Comparison of ENCODE assay signal across 7 mouse cellular contexts in the genomic region with DNA sequence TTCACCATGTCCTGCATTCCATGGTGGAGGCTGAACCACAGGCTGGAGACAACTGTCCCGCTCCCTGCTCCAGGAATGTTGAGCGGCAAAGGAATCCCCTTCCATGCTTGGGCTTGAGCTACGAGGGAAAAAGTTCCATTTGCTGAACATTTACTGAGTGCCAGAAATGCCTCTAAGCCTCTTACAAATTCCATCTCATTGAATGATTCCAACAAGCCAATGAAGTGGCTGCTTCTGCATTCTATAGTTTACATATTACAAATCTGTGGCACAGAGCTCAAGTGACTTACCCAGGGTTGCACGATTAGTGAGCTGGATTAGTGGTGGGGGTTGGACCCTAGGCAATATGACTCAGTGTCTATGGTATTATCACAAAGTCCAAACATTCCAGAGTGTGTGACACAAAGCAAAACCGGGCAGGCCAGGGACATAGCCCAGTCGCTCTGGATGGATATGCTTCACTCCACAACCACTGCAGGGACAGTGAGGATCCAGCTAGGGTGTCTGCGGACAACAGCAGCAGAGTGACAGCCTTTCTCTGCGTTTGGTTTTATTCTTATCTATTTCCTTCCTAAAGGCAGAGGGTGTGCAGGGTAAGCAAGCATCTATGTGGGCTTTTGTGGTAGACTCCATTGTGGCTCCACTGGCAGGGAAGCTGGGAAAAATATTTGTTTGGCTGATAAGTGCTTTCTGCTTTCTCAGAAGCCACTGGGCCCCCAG. TPM values are rescaled to one million over a fixed set of nuclear protein-coding genes. Genes with fewer than 3 reads are reported as not detected.
DNase-seq lines count a peak whose midpoint lies in the region; ATAC-seq and TF ChIP-seq lines count a peak whose summit lies in the region.

No protein-coding gene starts in this region.

- TF ChIP-seq CTCF in Patski (IDR thresholded peaks at IDR 0.05), result no peak
- TF ChIP-seq CTCF in heart, postnatal 0 days (IDR thresholded peaks at IDR 0.05; ENCODE audit: low read depth), result no peak

- CTCF ChIA-PET in Patski (lab: Charles Lee), result interaction anchor here (0.8 to 1.1 kb wide), 4 partner anchors 28 to 167 kb away, joined by 3 to 4 read pairs (median 3); no protein-coding TSS in a partner anchor

- H3K4me1 ChIP-seq in embryonic facial prominence, embryonic 11.5 days (ENCODE audit: control insufficient read depth, insufficient read depth, low read length), result no peaks in the 10 kb centered on the region; the same call in 1 of the 2 replicates
- peaks cover 30% of the 10 kb centered on the region for H3K4me1 ChIP-seq in heart, postnatal 0 days (ENCODE audit: control insufficient read depth, insufficient read depth)
- peaks cover 17% of the 10 kb centered on the region for H3K4me1 ChIP-seq in limb, embryonic 15.5 days
- H3K4me1 ChIP-seq in neural tube, embryonic 13.5 days (replicated peaks), result 0 out of 2 replicates have a peak, but pooled peaks cover 9% of the 10 kb centered on the region

- POLR2A ChIA-PET in Patski (lab: Charles Lee), result interaction anchor here (0.7 to 1.7 kb wide), 3 partner anchors 9 to 223 kb away, joined by 3 to 5 read pairs (median 4); no protein-coding TSS in a partner anchor

- H3K4me3 ChIP-seq in embryonic facial prominence, embryonic 11.5 days (ENCODE audit: low read depth, low read length), result no peak overlapping the region
- H3K4me3 ChIP-seq in heart, postnatal 0 days (ENCODE audit: low read depth, low read length), result no peak overlapping the region
- no peak overlapping the region for H3K4me3 ChIP-seq in limb, embryonic 15.5 days
- H3K4me3 ChIP-seq in neural tube, embryonic 13.5 days, result no peak overlapping the region

- no peak for TF ChIP-seq EP300 in heart, postnatal 0 days (IDR thresholded peaks at IDR 0.05; ENCODE audit: low read depth)

- H3K36me3 ChIP-seq in embryonic facial prominence, embryonic 11.5 days (replicated peaks; ENCODE audit: control insufficient read depth, insufficient read depth, low read depth, low read length), result no peaks in the 10 kb centered on the region
- H3K36me3 ChIP-seq in heart, postnatal 0 days (replicated peaks; ENCODE audit: control insufficient read depth, insufficient read depth, low read length), result no peaks in the 10 kb centered on the region
- H3K36me3 ChIP-seq in limb, embryonic 15.5 days, result no peaks in the 10 kb centered on the region
- no peaks in the 10 kb centered on the region for H3K36me3 ChIP-seq in neural tube, embryonic 13.5 days

- ATAC-seq in Patski, result peak; percentile 87
- ATAC-seq in embryonic facial prominence, embryonic 11.5 days (replicated peaks; ENCODE audit: insufficient number of reproducible peaks, low FRiP score, low TSS enrichment, low read depth), result 0 out of 2 replicates have a peak, but pooled peaks have one; percentile 49
- ATAC-seq in heart, postnatal 0 days (ENCODE audit: insufficient read depth, low read depth), result peak; percentile 78
- peak; percentile 60 for ATAC-seq in limb, embryonic 15.5 days (ENCODE audit: insufficient number of reproducible peaks, low FRiP score, low TSS enrichment, low read depth)
- peak; percentile 23; the same call in 1 of the 2 replicates for ATAC-seq in neural tube, embryonic 13.5 days (ENCODE audit: low read depth)
- no peak for ATAC-seq in monocyte, adult 5-6 weeks (replicated peaks; ENCODE audit: insufficient number of reproducible peaks, low FRiP score, low TSS enrichment, poor library complexity, severe bottlenecking)

- WGBS in embryonic facial prominence, embryonic 11.5 days, result 52% methylated on average over 8 of the region's 8 CpGs
- WGBS in heart, postnatal 0 days, result 6% methylated on average over 8 of the region's 8 CpGs
- 37% methylated on average over 8 of the region's 8 CpGs for WGBS in limb, embryonic 15.5 days
- WGBS in neural tube, embryonic 13.5 days, result 72% methylated on average over 8 of the region's 8 CpGs

- H3K27me3 ChIP-seq in Patski, result no peaks in the 10 kb centered on the region
- H3K27me3 ChIP-seq in embryonic facial prominence, embryonic 11.5 days (ENCODE audit: control insufficient read depth, insufficient read depth, low read length), result no peaks in the 10 kb centered on the region
- no peaks in the 10 kb centered on the region for H3K27me3 ChIP-seq in heart, postnatal 0 days (ENCODE audit: control insufficient read depth, insufficient read depth, low read length)
- H3K27me3 ChIP-seq in limb, embryonic 15.5 days, result no peaks in the 10 kb centered on the region
- H3K27me3 ChIP-seq in neural tube, embryonic 13.5 days, result no peaks in the 10 kb centered on the region

- H3K27ac ChIP-seq in embryonic facial prominence, embryonic 11.5 days (replicated peaks; ENCODE audit: low read depth, low read length), result no peak overlapping the region
- peak overlapping the region; percentile 94 for H3K27ac ChIP-seq in heart, postnatal 0 days (ENCODE audit: low read depth)
- H3K27ac ChIP-seq in limb, embryonic 15.5 days, result peak overlapping the region; percentile 85
- peak overlapping the region; percentile 66 for H3K27ac ChIP-seq in neural tube, embryonic 13.5 days (replicated peaks)

- DNase-seq in Patski (ENCODE audit: low read depth, low spot score), result peak; percentile 62
- no peak for DNase-seq in embryonic facial prominence, embryonic 11.5 days (ENCODE audit: low spot score)
- peak; percentile 73 for DNase-seq in heart, postnatal 0 days (ENCODE audit: low spot score)
- DNase-seq in cerebellum, postnatal 14 days, result no peak

- in situ Hi-C loops in Patski (cut with MboI; ENCODE audit: low pct_unique_long_range_greater_than_20kb), result no loop called here

- no peak overlapping the region for H3K4me2 ChIP-seq in embryonic facial prominence, embryonic 11.5 days (ENCODE audit: low read depth, low read length)
- H3K4me2 ChIP-seq in heart, postnatal 0 days (ENCODE audit: low read depth, low read length), result peak overlapping the region; percentile 30; the same call in 1 of the 2 replicates
- H3K4me2 ChIP-seq in limb, embryonic 15.5 days, result no peak overlapping the region
- no peak overlapping the region for H3K4me2 ChIP-seq in neural tube, embryonic 13.5 days

- no peaks in the 10 kb centered on the region for H3K9me3 ChIP-seq in embryonic facial prominence, embryonic 11.5 days (replicated peaks; ENCODE audit: control insufficient read depth, low read length)
- no peaks in the 10 kb centered on the region for H3K9me3 ChIP-seq in heart, postnatal 0 days (replicated peaks; ENCODE audit: control insufficient read depth, low read length)
- H3K9me3 ChIP-seq in limb, embryonic 15.5 days, result no peaks in the 10 kb centered on the region
- no peaks in the 10 kb centered on the region for H3K9me3 ChIP-seq in neural tube, embryonic 13.5 days

- H3K9ac ChIP-seq in embryonic facial prominence, embryonic 11.5 days (replicated peaks; ENCODE audit: low read length), result no peak overlapping the region
- H3K9ac ChIP-seq in heart, postnatal 0 days (replicated peaks; ENCODE audit: low read depth, low read length), result no peak overlapping the region
- H3K9ac ChIP-seq in limb, embryonic 15.5 days, result no peak overlapping the region
- H3K9ac ChIP-seq in neural tube, embryonic 13.5 days, result no peak overlapping the region

RNA-seq across cellular contexts. Expression of a gene that starts 16.6 kb away (rescaled TPM):
- polyA plus RNA-seq in Patski (2021), result 3.5 TPM
- polyA plus RNA-seq in embryonic facial prominence, embryonic 11.5 days (2014; fragmentation: Nextera tagmentation; extraction: Ambion mirVana), result 3.5 and 3.7 TPM in 2 replicates
- 31.7 and 44.4 TPM in 2 replicates for total RNA-seq in heart, postnatal 0 days (2014; rRNA removed; ENCODE audit: low replicate concordance)
- 12.6 and 17.5 TPM in 2 replicates for polyA plus RNA-seq in heart, postnatal 0 days (2015; fragmentation: Nextera tagmentation; extraction: Ambion mirVana)
- polyA plus RNA-seq in limb, embryonic 15.5 days (2015; fragmentation: Nextera tagmentation; extraction: Ambion mirVana), result 4.1 and 4.7 TPM in 2 replicates
- polyA plus RNA-seq in neural tube, embryonic 13.5 days (2015; fragmentation: Nextera tagmentation; extraction: Ambion mirVana), result 20.7 and 21.7 TPM in 2 replicates
- total RNA-seq in monocyte, adult 5-6 weeks (2017), result 128 to 224 TPM (median 134 TPM) in 3 replicates

Comparison
In these comparisons a context has a peak if more than half of its experiments do, and no peak if none do; other contexts are left out.
1. DNase-seq: peak in Patski (single experiment) and heart, postnatal 0 days (single experiment); none in embryonic facial prominence, embryonic 11.5 days (single experiment) and cerebellum, postnatal 14 days (0 of 2).